Mouse (Mus musculus) layer of hippocampus, adult 18-20 months (tissue): Measurements from ENCODE around the gene Rad54l2. TPM values are rescaled to one million over a fixed set of nuclear protein-coding genes. Genes with fewer than 3 reads are reported as not detected.
A peak's percentile ranks its signal among the peaks of the same experiment; 100 is the strongest.

Experiments
- DNase-seq, 2 experiments: peaks; one replicate each; pipeline ENCODE4 v3.0.0; 2022; ENCODE audit warnings: low spot score in 2 of 2
- total RNA-seq, 2 experiments: library from RNA; stranded (reverse); gene quantifications; 2 replicates each; pipeline ENCODE4 v1.2.3; 2021

Rad54l2 gene
- total RNA-seq, 2 experiments from 2014 or later = 15.4 to 16.6 TPM

DNA sequence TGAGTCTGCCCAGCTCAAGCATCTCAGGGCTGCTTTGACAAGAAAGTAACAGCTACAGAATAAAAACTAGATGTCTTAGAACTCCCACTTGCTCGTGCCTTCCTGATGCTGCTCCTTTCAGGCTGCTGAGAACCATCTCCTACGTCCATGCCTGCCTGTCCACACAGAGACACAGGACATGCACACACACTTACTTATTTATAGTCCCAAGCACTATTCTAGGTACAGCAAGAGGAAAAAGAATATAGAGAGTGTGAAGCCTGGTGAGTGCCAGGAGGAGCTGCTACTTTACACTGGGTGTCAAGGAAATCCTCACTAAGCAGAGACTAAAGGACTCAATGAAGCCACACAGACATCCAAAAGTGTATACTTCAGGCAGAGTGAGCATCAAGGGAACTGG, 34.7 kb downstream of the Rad54l2 start:
- DNase-seq = no peak

DNA sequence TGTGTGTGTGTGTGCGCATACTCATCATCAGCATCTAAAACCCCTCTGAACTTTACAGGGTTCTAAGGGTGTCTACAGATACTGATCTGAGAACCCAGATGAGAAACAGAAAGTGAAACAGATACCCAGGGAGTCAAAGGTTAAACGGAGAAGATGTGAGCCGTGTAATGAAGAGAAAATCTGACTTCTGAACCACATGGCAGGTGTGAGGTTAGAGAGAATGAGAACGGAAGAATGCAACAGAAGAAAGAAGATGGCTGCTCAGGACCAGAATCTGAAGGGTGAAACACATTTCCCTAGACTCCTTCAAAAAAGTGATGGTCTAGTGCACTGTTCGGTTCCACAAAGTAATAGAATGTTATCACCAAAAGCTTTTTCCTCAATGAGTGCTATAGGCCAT, 36.9 kb downstream of the Rad54l2 start:
- no peak for DNase-seq

- DNase-seq = no peak
Observed at GRCm38 (mm10) chr9:106739962-106740361, 49.0 kb downstream of the Rad54l2 start.

DNA sequence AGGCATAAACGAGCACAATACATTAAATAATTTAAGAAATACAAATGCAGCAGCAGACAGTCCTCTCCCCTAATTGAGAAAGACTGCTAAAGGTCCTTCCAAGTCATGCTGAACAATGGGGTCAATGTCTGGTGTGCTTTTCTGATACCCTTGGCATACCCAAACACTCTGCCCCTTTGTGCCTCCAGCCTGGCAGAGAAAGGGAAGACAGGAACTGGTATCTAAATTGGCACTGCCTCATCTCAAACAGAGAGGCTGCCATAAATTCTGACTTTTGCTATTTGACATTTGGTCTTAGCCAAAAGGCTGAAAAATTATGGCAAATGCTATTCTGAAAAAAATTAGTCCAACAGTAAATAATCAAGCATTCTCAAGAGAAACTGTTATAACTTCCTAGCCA, 49.9 kb downstream of the Rad54l2 start:
- DNase-seq = no peak

GRCm38 (mm10) chr9:106738199-106738985, 50.6 kb downstream of the Rad54l2 start:
- no peak for DNase-seq

- no peak for DNase-seq
Observed at GRCm38 (mm10) chr9:106733690-106734089, 55.3 kb downstream of the Rad54l2 start.

DNA sequence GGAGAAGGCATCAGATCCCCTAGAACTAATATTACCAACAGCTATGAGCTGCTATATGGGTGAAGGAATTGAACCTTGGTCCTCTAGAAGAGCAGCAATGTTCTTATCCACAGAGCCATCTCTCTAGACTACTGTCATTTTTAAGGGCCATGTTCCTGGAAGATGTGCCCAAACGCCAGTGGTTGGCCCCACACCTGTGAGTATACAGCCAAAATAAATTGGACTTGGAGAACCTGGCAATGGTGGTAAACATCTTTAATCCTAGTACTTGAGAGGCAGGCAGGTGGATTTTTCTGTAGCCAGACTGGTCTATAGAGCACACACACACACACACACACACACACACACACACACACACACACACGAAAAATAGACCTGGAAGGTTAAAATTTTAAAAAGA, 59.6 kb downstream of the Rad54l2 start:
- DNase-seq = no peak

- no peak for DNase-seq
Observed at GRCm38 (mm10) chr9:106726891-106727290, 62.1 kb downstream of the Rad54l2 start.

GRCm38 (mm10) chr9:106725435-106725834, 63.6 kb downstream of the Rad54l2 start:
- no peak for DNase-seq

DNA sequence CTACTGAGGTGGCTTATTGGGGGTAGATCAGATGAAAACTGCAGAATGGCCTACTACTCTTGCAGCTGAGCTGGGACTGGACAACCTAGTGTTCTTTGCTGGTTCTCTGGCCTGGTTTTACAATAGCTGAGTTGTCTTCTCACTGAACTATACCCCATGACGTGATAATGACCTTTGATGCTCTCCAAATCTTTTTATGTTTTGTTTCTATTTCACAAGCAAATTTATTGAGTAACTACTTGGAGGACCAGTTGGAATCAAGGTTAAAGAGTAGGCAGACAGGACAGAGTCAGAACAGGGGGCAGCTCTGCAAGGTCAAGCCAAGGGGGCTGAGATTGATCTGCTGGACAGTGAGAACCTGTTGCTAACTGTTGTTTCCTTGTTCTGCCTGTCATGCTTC, 64.1 kb downstream of the Rad54l2 start:
- DNase-seq = no peak

DNA sequence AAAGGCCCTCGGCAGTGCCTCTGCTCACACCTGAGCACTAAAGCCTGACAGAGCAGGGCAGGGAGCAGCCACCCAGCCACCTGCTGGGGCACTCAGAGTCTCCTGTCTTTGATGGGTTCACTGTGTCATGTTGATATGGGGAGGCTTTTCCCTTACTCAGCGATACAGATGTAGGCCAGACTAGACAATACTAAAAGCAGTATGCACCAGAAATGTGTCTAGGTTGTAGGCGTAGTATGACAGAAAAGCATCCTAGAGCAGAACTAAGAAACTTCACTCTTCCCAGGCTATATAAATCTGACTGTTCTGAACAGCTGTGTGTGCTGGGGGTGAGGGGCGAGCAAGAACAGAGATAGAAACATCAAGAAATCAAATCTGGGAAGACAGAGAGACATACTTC, 72.3 kb downstream of the Rad54l2 start:
- no peak for DNase-seq

DNA sequence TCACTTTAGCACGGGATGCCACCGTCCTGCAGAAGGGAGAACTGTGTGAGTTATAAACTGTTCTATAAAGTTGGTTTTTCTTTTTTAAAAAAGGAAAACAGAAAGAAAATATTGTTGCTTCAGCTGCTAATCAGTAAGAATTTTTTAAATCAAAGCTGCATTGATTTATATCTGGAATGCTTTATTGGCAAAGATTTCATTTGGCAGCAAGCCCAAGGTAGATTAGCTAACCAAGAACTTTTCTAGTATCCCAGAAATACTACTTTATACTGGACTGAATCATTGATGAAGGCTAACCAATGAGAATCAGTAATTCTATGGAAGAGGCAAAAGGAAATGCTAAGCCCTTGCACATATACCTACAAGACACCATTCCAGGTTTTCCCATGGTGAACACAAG, 72.8 kb downstream of the Rad54l2 start:
- no peak for DNase-seq

DNA sequence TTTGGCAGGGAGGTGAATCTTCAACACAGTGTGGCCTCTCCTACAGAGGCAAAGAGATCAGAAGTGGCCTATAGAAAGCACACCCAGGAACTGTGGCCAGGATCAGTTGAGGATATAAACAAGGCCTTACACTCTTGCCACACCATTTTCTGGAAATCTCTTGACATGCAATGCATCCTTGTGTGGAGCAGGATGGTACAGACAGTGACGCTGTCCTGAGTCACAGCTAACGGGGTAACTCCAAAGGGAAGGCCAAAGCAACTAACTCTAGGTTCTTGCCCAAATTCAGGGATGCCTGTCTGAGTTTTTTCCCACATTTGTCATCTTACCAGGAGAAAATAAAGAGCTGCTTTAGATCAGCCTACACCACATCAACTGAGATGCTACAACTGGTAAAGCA, 76.5 kb downstream of the Rad54l2 start:
- no peak for DNase-seq

DNA sequence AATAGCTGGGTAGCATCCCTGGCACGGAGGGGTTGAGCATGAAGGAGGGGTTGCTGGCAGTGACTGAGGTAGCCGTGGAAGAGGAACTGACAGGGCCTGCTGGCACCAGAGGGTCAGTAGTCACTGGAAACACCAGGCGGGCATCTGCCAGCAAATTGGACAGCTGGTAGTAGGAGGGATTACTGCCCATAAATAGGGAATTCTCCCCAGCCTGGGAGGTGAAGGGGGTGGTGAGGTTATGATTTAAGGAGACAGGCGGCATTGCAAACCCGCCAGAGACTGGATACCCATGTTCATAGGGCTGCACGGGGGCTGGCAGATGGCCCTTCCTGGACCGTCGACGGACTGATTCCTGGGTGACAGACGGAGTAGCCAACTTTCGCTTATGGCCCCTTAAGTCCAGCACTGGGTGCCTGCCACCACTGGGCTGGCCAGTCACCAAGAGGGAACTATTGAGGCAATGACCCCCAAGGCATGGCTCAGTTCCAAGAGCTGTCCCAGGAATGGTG, 96.0 kb downstream of the Rad54l2 start:
- DNase-seq = no peak

GRCm38 (mm10) chr9:106688834-106689233, 100.2 kb downstream of the Rad54l2 start:
- DNase-seq = no peak

- DNase-seq = peak; percentile 50 to 81
Observed at GRCm38 (mm10) chr9:106686983-106687650, 101.9 kb downstream of the Rad54l2 start.

- peak; percentile 85 to 91 for DNase-seq
Observed at GRCm38 (mm10) chr9:106685249-106686101, 103.5 kb downstream of the Rad54l2 start, which contains the start of gene Tex264. TSS of gene Tex264 (minus strand) at chr9:106685927.

GRCm38 (mm10) chr9:106684918-106685248, 104.1 kb downstream of the Rad54l2 start:
- no peak for DNase-seq

DNA sequence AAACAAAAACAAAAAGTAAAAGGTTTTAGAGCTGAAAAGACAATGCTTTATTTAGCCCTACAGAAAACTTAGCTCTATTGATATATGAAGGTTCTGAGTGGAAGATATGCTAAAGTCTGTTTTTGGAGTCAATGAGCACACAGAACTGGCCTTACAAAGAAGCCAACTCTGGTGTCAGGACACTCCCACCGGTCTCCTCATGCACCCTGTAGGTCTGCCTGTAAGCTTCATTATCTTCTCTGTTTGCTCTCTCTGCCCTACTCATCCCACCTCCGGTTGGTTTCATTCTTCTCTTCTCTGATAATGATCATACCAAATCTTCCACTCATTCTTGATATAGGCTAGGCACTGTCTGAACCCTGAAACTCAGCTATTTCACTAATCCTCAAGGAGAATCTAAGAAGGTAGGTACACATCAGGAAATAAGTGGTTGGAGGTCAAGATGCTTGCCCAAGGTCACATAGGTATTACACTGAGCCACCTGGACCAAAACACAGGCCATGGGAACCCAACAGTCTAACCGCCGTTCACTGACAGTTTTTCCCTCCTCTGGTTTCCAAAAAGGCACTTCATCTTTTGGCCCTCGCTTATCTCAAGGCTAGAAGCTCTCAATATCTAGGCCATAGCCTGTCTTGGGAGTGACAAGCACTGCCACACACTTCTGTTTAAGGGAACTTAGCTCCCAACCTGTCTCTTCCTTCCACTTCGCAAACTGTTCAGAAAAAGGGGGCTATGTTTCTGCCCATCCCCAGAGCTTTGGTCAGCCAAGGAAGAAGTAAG, 104.7 kb downstream of the Rad54l2 start:
- DNase-seq = no peak

DNA sequence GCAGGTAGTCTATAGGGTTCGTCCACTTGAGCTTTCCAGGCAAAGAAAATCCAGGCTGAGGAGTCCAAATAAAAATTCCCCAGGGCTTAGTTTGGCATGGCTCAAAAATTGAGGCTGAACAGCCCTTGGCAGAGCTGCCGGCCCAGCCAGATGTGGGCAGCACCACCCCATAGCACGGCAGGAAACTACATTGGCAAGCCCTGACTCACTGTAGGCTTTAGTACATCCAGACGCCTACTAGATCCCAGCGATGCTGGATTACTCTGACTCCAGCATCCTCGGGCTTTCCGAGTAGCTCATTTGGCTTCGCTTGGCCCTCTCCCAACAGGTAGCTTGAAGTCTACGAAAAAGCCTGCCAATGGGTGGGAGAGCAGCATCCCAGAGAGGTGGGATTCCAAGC, 108.0 kb downstream of the Rad54l2 start:
- no peak for DNase-seq

DNA sequence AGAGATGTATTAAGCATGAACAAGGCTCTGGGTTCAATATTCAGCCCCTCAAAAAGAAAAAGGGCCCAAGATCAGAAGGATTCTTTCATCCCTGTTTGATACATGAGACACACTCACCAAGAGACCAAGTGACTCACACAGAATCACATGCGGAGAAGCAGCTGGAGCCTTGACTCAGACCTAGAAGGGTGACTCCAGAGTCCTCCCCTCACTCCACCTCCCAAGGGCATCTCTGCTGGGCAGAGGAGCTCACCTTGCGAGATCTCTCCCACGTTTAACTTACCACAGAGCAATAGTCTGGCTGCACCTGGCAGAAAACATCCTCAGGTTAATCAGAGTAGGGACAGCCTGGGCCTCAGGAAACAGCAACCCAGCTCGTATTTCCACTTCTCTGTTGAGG, 110.8 kb downstream of the Rad54l2 start:
- no peak for DNase-seq
